Mouse (Mus musculus) limb, embryonic 15.5 days (tissue): Measurements from ENCODE around the gene AC140267.1. TPM values are rescaled to one million over a fixed set of nuclear protein-coding genes. Genes with fewer than 3 reads are reported as not detected.

Experiments used
- ATAC-seq: fragments of 200-750 bp; cut with Nextera tagmentation; 2 replicates; pipeline ENCODE4 v1.8.0; 2017; ENCODE audit warnings: low read depth, moderate TSS enrichment; ENCODE audit not compliant: insufficient number of reproducible peaks, low FRiP score, low TSS enrichment
- H3K27ac ChIP-seq: fragments of 300-500 bp; sonication (generic); 2 replicates; pipeline ENCODE4 v1.5.1; 2015; ENCODE audit warnings: moderate library complexity, mild to moderate bottlenecking, inconsistent platforms
- H3K27me3 ChIP-seq: fragments of 300-500 bp; sonication (generic); 2 replicates; pipeline ENCODE4 v1.6.1; 2015; ENCODE audit warnings: inconsistent platforms
- H3K36me3 ChIP-seq: fragments of 300-500 bp; sonication (generic); 2 replicates; pipeline ENCODE4 v1.6.1; 2015; ENCODE audit warnings: inconsistent platforms
- H3K4me1 ChIP-seq: fragments of 300-500 bp; sonication (generic); 2 replicates; pipeline ENCODE4 v1.6.1; 2015; ENCODE audit warnings: inconsistent platforms
- H3K4me2 ChIP-seq: fragments of 300-500 bp; sonication (generic); 2 replicates; pipeline ENCODE4 v1.6.1; 2015; ENCODE audit warnings: mild to moderate bottlenecking, inconsistent platforms
- H3K4me3 ChIP-seq: fragments of 300-500 bp; sonication (generic); 2 replicates; pipeline ENCODE4 v1.5.1; 2015; ENCODE audit warnings: mild to moderate bottlenecking, inconsistent platforms
- H3K9ac ChIP-seq: fragments of 300-500 bp; sonication (generic); 2 replicates; pipeline ENCODE4 v1.6.1; 2015; ENCODE audit warnings: inconsistent platforms
- H3K9me3 ChIP-seq: fragments of 300-500 bp; sonication (generic); 2 replicates; pipeline ENCODE4 v1.6.1; 2016; ENCODE audit warnings: inconsistent platforms
- whole genome bisulfite sequencing: fragments of 180-500 bp; shearing (Covaris S2); methylation state at CpG from one replicate; pipeline ENCODE4 v1.1.7; 2015; 5-methylcytosine and 5-hydroxymethylcytosine counted together
- polyA plus RNA-seq: library from polyadenylated mRNA; unstranded; fragments of >200 nt; fragmentation: Nextera tagmentation; extraction: Ambion mirVana; gene quantifications from 2 replicates; pipeline ENCODE4 v1.2.1, GENCODE M21; 2015

Gene AC140267.1
- polyA plus RNA-seq, 1 experiment from 2014 or later = not detected

DNA sequence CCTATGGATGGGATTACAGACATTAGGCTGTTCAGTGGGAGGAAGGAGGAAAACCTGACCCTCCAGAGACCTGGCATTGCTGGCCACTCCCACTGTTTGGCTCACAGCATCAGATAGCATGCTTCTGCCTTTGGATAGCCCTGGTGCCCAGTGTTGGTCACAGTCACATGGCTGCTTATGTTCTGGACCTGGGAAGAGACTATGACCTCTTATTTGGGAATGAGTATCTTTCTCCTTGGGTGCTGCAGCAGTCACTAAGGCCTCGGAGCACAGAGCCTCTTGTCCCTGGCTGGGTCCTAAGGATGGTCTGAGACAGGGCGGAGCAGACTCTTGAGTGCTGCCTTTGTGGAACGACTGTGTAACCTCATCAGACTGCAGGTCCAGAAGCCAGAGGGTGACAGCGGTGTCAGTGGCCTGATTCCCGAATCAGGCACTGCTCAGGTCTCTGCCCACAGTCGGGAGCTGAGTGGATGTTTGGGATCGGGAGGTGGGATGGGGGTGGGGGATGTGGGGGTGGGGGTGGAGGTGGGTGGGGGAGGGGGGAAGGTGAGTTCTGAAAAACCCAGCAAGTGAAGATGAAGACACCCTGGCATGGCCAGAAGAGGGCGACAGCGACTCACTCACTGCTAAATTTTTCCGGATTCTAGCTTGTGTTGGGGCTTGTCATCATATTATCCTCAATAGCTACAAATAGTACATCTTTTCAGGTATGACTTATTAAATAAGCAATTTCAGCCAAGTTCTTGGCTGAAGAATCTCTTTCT, 19.7 kb upstream of the AC140267.1 start:
- Histone ChIP-seq H3K36me3 (peaks cover 25% of the 10 kb centered on the region), H3K27me3 (no peaks in the 10 kb centered on the region), H3K4me2 (no peak overlapping the region), H3K9me3 (no peaks in the 10 kb centered on the region), H3K4me1 (no peaks in the 10 kb centered on the region), H3K4me3 (no peak overlapping the region), H3K27ac (no peak overlapping the region), H3K9ac (no peak overlapping the region)
- 17% methylated on average over 10 of the region's 10 CpGs for WGBS
- no peak for ATAC-seq

DNA sequence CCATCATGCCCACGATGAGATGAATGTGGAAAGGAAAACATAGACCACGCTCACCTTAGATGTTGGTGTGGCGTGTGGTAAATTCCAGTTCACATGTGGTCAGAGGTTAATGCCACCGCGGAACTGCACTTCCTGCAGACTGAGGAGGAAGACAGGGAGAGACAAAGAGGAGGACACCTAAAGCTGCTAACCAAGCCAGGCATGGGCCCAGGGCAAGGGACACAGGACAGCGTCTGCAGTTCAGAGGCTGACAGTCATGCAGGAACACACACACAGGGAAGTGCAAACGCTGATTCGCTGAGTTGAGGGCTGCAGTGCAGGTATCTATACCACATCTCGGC, 19.2 kb upstream of the AC140267.1 start:
- WGBS = 64% methylated on average over 9 of the region's 9 CpGs
- Histone ChIP-seq H3K4me3 (no peak overlapping the region), H3K36me3 (peaks cover 20% of the 10 kb centered on the region), H3K27me3 (no peaks in the 10 kb centered on the region), H3K9me3 (no peaks in the 10 kb centered on the region), H3K4me1 (no peaks in the 10 kb centered on the region), H3K9ac (no peak overlapping the region), H3K4me2 (no peak overlapping the region), H3K27ac (no peak overlapping the region)
- no peak for ATAC-seq

DNA sequence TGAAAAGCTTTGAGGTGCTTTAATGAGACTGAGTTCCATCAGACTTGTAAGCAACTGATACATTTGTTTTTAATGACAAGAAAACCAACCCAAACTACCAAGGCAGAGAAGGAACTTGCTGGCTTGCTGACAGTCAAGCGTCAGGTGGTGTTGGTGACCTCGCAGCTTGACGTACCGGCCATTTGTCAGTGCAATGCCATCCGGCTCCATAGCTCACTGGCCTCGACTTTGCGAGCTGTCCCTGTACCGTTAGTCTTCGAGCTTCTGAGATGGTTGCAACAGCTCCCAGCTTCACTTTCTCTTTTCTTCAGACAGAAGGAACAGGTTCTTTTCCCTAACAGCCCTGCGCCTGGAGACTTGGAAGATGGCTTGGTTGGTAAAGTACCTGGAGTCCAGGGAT, 18.2 kb upstream of the AC140267.1 start:
- H3K4me1 ChIP-seq = no peaks in the 10 kb centered on the region
- no peak for ATAC-seq
- no peaks in the 10 kb centered on the region for H3K9me3 ChIP-seq
- no peak overlapping the region for H3K4me2 ChIP-seq
- peaks cover 9% of the 10 kb centered on the region; the same call in 1 of the 2 replicates for H3K36me3 ChIP-seq
- WGBS = 80% methylated on average over 10 of the region's 10 CpGs
- H3K9ac ChIP-seq = no peak overlapping the region
- H3K27ac ChIP-seq = no peak overlapping the region
- H3K4me3 ChIP-seq = no peak overlapping the region
- H3K27me3 ChIP-seq = no peaks in the 10 kb centered on the region

DNA sequence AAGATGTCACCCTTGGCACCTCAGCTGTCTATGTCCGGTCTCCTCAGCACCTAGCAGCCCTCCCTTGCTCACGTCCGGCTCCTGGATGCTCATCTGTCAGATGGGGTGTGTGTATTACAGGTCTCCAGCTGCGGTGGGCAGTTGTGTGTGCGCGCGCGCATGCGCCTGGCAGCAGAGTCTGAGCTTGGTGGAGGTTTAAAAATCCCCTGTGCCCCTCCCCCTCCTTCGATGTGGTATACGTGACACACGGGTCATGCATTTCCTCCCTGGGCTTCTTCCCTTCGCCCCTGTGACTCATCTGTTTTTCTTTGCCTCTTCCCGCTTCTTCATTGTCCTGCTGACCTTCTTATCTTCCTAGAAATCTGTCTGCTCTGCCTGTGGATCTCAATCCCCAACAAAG, 16.4 kb upstream of the AC140267.1 start:
- no peak overlapping the region for H3K4me3 ChIP-seq
- H3K9ac ChIP-seq = no peak overlapping the region
- H3K27me3 ChIP-seq = no peaks in the 10 kb centered on the region
- no peak overlapping the region for H3K27ac ChIP-seq
- 40% methylated on average over 14 of the region's 14 CpGs for WGBS
- no peaks in the 10 kb centered on the region for H3K4me1 ChIP-seq
- no peaks in the 10 kb centered on the region for H3K36me3 ChIP-seq
- no peaks in the 10 kb centered on the region for H3K9me3 ChIP-seq
- ATAC-seq = no peak
- H3K4me2 ChIP-seq = no peak overlapping the region

DNA sequence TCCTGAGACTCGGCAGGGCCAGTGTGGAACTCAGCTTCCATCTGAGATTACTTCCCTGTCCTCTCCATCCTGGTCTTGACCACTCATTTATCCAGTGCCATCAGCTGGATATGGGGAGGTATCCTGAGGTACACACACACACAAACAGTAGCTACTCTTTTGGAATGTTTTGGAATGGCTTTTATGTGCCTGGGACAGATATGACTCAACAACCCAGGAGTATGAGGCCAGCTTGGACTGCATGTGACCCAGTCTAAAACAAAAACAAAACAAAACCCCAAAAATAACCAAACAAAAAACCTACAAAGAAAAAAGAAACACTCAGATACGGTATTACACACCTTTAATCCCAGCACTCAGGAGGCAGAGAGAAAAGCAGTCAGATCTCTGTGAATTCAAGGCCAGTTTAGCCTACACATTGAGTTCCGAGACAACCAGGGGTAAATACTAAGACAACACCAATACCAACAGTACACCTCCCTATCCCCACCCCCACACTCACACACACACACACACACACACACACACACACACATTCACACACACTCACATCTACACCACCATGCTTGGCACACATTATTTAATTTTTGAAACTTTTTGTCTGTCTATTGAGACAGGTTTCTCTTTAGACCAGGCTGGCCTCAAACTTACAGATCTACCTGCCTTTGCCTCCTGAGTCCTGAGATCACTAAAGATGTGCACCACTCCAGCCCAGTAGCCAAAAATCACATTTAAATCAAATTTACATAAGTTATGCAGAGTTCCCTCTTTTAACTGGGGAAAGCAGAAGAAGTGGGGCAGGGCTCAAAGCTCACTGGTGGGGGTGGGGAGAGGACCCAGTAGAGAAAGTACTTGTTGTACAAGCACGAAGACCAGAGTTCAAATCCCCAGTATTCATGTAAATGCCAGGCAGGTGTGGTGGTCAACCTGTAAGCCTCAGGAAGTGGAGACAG, 15.7 kb upstream of the AC140267.1 start:
- Histone ChIP-seq H3K4me1 (no peaks in the 10 kb centered on the region), H3K9ac (no peak overlapping the region), H3K36me3 (no peaks in the 10 kb centered on the region), H3K27ac (no peak overlapping the region), H3K9me3 (no peaks in the 10 kb centered on the region), H3K4me3 (no peak overlapping the region), H3K4me2 (no peak overlapping the region), H3K27me3 (no peaks in the 10 kb centered on the region)
- WGBS = 63% methylated on average over 4 of the region's 4 CpGs
- no peak for ATAC-seq

DNA sequence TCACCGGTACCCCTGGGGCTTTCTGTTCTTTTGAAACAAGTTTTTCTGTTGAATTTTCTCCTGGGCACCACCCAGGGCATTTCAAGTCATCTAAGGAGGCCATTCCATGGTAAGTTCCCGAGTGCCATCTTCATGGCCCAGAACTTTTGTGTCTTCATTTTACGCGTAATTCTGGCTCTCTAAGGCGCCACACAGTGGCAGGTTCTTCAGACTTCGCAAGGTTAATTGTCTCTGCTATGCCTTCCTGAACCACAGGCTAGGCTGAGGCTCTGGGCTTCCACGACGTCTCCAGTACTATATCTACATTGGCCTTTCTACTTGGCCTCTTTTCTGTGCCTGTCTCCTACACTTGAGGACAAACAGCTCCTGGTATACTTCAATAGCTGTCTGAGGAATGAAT, 14.6 kb upstream of the AC140267.1 start:
- Histone ChIP-seq H3K9me3 (no peaks in the 10 kb centered on the region), H3K36me3 (no peaks in the 10 kb centered on the region), H3K4me2 (no peak overlapping the region), H3K27me3 (no peaks in the 10 kb centered on the region), H3K4me3 (no peak overlapping the region), H3K4me1 (no peaks in the 10 kb centered on the region), H3K27ac (no peak overlapping the region), H3K9ac (no peak overlapping the region)
- no peak for ATAC-seq
- WGBS = 67% methylated on average over 8 of the region's 8 CpGs

DNA sequence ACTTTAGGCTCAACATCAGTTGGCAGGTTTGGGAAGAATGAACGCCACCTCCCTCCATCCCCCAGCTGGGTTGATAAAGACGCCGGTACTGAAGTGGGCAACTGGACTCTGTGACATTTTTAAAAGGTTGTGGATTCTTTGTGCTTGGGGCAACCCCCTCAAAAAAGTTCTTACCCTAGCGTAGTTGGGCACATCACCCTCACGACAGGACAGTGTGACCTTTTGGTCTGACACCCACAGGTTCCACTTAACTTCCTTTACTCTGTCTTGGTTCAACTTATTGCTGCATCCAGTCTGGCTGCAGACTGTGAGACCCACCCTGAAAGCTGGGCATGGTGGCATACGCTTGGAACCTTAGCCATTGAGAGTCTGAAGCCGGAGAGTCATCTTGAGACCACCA, 11.9 kb upstream of the AC140267.1 start:
- H3K27ac ChIP-seq = no peak overlapping the region
- H3K36me3 ChIP-seq = no peaks in the 10 kb centered on the region
- H3K27me3 ChIP-seq = no peaks in the 10 kb centered on the region
- H3K9ac ChIP-seq = no peak overlapping the region
- H3K9me3 ChIP-seq = no peaks in the 10 kb centered on the region
- WGBS = 92% methylated on average over 7 of the region's 7 CpGs
- ATAC-seq = no peak
- H3K4me2 ChIP-seq = no peak overlapping the region
- H3K4me1 ChIP-seq = no peaks in the 10 kb centered on the region
- H3K4me3 ChIP-seq = no peak overlapping the region

DNA sequence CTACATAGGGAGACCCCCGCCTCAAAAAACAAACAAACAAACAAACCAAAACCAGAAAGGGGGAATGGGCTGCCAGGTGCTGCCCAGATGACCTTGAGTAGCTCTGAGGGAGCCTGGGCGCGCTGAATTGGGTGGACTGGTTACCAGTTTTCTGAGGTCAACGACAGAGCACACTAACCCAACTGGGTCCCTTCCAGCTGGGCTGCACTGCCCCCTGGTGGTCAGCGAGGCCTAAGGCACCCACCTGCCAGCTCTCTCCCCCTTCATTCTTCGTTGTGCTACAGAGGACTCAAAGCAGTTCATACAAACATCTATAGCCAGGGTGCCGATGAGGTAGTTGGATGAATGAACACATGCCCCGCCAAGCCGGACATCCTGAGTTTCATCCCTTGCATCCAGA, 10.4 kb upstream of the AC140267.1 start:
- H3K27me3 ChIP-seq = no peaks in the 10 kb centered on the region
- no peak overlapping the region for H3K4me3 ChIP-seq
- H3K9me3 ChIP-seq = no peaks in the 10 kb centered on the region
- no peak overlapping the region for H3K9ac ChIP-seq
- no peaks in the 10 kb centered on the region for H3K36me3 ChIP-seq
- H3K4me2 ChIP-seq = no peak overlapping the region
- no peak for ATAC-seq
- WGBS = 30% methylated on average over 9 of the region's 9 CpGs
- H3K27ac ChIP-seq = no peak overlapping the region
- H3K4me1 ChIP-seq = no peaks in the 10 kb centered on the region

DNA sequence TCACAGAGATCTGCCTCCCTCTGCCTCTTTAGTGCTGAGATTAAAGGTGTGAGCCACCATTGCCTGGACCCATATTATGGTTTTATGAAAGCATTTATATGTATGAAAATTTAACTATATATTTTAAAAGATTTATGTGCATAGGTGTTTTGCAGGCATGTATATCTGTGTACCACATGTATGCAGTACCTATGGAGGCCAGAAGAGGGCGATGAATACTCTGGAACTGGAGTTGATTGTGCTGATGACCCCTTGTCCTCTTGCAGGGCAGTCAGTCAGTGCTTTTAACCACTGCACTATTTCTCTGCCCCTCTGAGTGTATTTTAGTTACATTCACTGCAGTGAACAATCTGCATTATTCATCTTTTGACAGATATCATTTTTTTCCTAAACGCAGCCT, 9.8 kb upstream of the AC140267.1 start:
- Histone ChIP-seq H3K9ac (no peak overlapping the region), H3K4me1 (no peaks in the 10 kb centered on the region), H3K27me3 (no peaks in the 10 kb centered on the region), H3K4me3 (no peak overlapping the region), H3K27ac (no peak overlapping the region), H3K4me2 (no peak overlapping the region), H3K36me3 (no peaks in the 10 kb centered on the region), H3K9me3 (no peaks in the 10 kb centered on the region)
- 45% methylated on average over 2 of the region's 2 CpGs for WGBS
- ATAC-seq = no peak

DNA sequence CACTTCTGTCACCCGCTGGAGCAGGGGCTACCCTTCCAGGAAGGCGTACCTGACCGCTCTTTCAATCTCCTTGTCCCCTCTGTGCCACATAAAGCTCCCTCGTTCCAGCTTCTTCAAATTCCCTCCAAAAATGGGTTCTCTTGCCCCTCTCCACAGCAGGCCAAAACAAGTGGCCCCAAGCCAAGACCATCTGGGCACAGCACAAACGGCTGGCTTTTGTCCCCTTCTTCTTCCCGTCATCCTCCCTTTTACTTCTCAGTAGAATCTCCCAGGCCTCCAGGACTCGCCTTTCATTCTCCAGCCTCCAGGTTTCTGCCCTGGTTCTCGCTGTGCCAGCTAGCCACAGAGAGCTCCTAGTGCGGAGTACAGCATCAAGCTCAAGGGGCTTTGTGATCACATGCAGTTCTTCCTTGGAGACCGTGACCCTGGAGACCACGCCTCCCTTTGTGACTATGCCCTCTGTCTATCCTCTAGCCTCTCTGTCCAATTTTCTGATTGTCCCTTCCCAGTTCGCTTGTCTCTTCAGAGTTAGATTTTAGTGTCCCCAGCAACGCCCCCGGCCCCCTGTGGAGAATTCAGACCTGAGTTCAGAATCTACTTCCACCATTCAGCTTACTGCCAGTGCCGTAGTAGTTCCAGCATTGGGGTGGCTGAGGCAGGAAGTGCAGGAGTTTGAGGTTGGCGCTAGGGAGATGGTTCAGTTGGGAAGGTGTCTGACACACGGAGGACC, 7.4 kb upstream of the AC140267.1 start:
- no peak for ATAC-seq
- Histone ChIP-seq H3K9ac (no peak overlapping the region), H3K4me3 (no peak overlapping the region), H3K27ac (no peak overlapping the region), H3K27me3 (no peaks in the 10 kb centered on the region), H3K36me3 (no peaks in the 10 kb centered on the region), H3K4me2 (no peak overlapping the region), H3K4me1 (peaks cover 2% of the 10 kb centered on the region), H3K9me3 (no peaks in the 10 kb centered on the region)
- 74% methylated on average over 17 of the region's 17 CpGs for WGBS

DNA sequence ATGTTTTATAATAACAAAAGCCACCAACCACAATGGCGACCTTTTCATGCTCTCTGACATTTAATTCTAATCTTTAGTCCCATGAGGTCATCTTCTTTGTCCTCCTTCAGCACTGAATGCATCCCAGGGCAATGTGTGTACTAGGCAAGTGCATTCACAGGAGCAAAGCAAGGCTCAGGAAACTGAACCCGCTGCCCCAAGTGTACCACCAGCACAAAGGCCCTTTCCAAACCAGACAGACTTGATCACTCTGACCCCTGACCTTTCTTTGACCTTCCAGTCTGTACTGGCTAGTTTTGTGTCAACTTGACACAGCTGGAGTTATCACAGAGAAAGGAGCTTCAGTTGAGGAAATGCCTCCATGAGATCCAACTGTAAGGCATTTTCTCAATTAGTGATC, 3.3 kb upstream of the AC140267.1 start:
- Histone ChIP-seq H3K36me3 (peaks cover 17% of the 10 kb centered on the region), H3K9me3 (no peaks in the 10 kb centered on the region), H3K27ac (no peak overlapping the region), H3K4me2 (no peak overlapping the region), H3K9ac (no peak overlapping the region), H3K4me1 (peaks cover 16% of the 10 kb centered on the region), H3K4me3 (no peak overlapping the region), H3K27me3 (no peaks in the 10 kb centered on the region)
- WGBS = 73% methylated on average over 2 of the region's 2 CpGs
- ATAC-seq = no peak

DNA sequence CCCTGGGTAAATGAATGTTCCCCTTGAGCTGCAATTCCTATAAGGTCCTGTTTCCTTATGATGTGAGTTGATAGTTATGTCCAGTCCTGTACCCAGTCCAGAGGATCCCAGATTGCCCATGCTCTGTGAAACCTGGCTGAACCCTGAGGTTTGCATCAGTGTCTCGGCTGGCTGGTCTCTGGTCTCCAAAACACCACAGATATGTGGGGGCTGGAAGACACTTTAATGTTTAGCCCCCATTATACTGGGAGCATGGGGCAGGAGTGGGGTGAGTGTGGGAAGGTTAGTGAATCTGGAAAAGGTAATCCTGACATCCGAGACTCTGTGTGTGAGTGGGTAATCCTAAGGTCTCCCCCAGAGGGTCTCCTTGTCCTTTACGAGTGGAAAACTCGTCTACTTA, 2.6 kb upstream of the AC140267.1 start:
- H3K4me2 ChIP-seq = peak overlapping the region; percentile 65; the same call in 1 of the 2 replicates
- no peaks in the 10 kb centered on the region for H3K9me3 ChIP-seq
- H3K36me3 ChIP-seq = peaks cover 22% of the 10 kb centered on the region
- H3K27ac ChIP-seq = peak overlapping the region; percentile 83
- peaks cover 16% of the 10 kb centered on the region for H3K4me1 ChIP-seq
- ATAC-seq = no peak
- H3K9ac ChIP-seq = 0 out of 2 replicates have a peak overlapping the region, but pooled peaks have one; percentile 17
- WGBS = 42% methylated on average over 4 of the region's 4 CpGs
- no peaks in the 10 kb centered on the region for H3K27me3 ChIP-seq
- peak overlapping the region; percentile 63; the same call in 1 of the 2 replicates for H3K4me3 ChIP-seq
